Mouse (Mus musculus) urinary bladder, postnatal 0 days (tissue): ENCODE results near the gene Usp22. TPM values are rescaled to one million over a fixed set of nuclear protein-coding genes. Genes with fewer than 3 reads are reported as not detected.

Source experiments
- polyA plus RNA-seq: library from polyadenylated mRNA; unstranded; fragments of >200 nt; fragmentation: Nextera tagmentation; extraction: Ambion mirVana; gene quantifications from 2 replicates; pipeline ENCODE4 v1.2.1, GENCODE M21; 2015

The Usp22 gene
- polyA plus RNA-seq: 31.5 and 32.3 TPM in 2 replicates

DNA sequence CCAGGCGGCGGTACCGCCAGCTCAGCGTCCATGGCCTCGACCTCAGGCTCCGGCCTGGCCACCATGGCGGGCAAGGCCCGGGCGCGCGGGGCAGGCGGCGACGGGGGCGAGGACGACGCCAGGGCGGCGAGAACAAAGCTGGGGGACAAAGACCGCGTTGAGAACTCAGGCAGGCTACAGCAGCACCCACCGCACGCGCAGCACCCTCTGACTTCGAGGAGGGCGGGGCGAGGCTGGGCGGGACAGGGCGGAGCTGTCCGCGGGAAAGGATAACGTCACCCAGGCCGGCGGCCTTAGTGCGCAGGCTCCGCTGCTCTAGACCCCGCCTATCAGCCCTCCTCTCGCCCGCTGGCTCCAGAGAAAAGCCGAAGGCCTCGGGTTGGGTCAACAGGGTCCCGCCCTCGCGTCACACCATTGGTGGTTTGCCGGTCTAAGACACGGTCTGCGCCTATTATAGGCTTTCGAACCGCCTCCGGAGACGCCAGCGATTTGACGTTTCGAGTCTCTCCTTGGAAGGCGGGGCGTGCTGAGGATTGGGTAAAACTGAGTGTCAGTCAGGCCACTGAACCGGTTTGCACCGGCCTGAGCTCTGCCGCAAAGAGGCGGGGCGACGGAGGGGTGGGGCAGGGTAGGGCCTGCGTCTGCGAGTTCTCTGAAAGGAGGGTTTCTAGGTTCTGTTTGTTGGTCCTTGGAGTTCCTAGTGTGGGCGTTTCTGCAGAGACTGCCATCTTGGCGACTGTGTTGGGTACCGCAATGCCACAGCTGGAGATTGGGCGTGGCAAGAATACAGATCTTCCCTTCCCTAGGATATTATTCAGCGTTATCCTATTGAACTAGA is at the start of gene Usp22:
Gene Usp22 (minus strand): TSS at position 235 of the 838 bp plus-strand sequence.

GRCm38 (mm10) chr11:61207487-61208246 is 32.8 kb upstream of the Usp22 start, which contains the start of gene Aldh3a1:
Gene Aldh3a1 (plus strand): TSS chr11:61207537.

DNA sequence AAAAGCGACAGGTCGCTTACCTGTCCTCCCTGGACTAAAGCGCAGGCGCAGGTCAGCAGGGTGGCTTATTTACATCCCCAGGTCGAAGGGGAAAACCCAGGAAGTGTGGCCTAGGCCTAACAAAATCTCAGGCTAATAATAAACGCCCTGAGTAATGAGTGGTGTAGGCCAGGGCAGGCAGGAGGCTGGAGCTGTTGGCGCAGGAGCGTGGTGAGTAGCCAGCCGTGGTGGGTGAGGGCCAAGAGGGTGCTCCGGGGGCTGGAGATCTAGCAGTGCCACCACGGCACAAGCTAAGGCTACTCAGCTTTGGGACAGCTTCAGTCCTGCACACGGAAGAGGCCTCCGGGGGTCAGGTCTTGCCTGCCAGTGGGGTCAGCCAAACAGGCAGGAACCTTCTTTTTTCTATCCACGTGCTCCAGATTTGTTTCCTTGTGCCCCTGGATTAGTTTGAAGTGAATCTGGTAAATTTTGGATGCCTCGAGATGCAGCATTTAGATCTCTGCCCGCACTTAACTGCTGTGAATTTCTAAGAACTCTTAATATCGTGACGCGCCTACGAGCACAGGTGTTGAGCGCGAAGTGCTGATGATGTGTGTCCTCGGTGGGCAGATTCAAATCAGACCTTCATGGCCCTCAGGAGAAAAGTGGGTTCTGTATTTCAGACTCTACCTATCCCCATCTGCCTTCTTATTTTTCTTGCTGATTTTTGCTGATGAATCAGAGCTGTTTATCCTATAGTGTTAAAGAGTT is 48.1 kb downstream of the Usp22 start, which contains the start of gene Tnfrsf13b:
Gene Tnfrsf13b (plus strand): TSS at position 150 of the 750 bp plus-strand sequence.

Other genes starting within 250 kb of the Usp22 start
- 65.6 and 72.1 TPM in 2 replicates for gene Map2k3, start 243.0 kb downstream of the Usp22 start, polyA plus RNA-seq
- gene Kcnj12, start 152.5 kb downstream of the Usp22 start, polyA plus RNA-seq: 1.9 and 2.3 TPM in 2 replicates
- gene Tnfrsf13b, start 48.3 kb downstream of the Usp22 start, polyA plus RNA-seq: 1.7 and 3.0 TPM in 2 replicates
- gene Aldh3a1, start 32.5 kb upstream of the Usp22 start, polyA plus RNA-seq: 0.07 and 0.15 TPM in 2 replicates
- gene Aldh3a2, start 92.4 kb upstream of the Usp22 start, polyA plus RNA-seq: 28.6 and 29.1 TPM in 2 replicates
- not detected in 2 replicates for gene Slc47a2, start 167.8 kb upstream of the Usp22 start, polyA plus RNA-seq
- gene Slc47a1, start 203.3 kb upstream of the Usp22 start, polyA plus RNA-seq: 3.0 and 3.3 TPM in 2 replicates